Mouse (Mus musculus) thymus, adult 2 months (tissue): Measurements from ENCODE around the gene Tas2r113.

Experiments
- CTCF ChIP-seq: fragments of 200-500 bp; IDR thresholded peaks from 2 replicates; pipeline ENCODE4 v1.5.1; 2012; ENCODE audit warnings: mild to moderate bottlenecking, control low read depth, low read length, moderate library complexity, borderline replicate concordance; ENCODE audit not compliant: control insufficient read depth, poor library complexity, insufficient read depth; ENCODE audit errors: extremely low read depth
- POLR2A ChIP-seq: fragments of 200-500 bp; IDR thresholded peaks from 2 replicates; pipeline ENCODE4 v1.6.1; 2012; ENCODE audit warnings: mild to moderate bottlenecking, low read length, control low read depth, moderate library complexity; ENCODE audit not compliant: control insufficient read depth, poor library complexity, insufficient read depth; ENCODE audit errors: extremely low read depth

DNA sequence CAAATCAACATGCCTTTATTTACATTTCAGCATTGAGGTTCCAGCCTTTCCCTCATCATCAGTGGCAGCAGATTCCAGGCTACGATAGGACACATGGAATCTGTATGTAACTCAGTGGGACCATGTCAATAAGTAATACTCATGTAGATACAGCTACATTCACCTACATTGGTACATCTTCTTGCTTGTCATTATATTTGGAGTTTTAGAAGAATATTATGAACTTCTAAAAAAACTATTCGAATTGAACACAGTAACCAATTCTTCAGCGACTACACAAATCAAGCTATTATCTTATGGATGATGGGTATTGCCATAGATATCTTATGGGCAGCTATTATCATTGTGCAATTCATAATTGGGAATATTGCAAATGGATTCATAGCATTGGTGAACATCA, 16.5 kb downstream of the Tas2r113 start, which contains the start of gene Tas2r125:
- TF ChIP-seq POLR2A, result no peak
- no peak for TF ChIP-seq CTCF
